Mouse (Mus musculus) spleen, postnatal 10 days (tissue): Measurements from ENCODE around the gene Cpa2.

ENCODE experiments used
- DNase-seq, 2 experiments: peaks; one replicate each; pipeline ENCODE4 v3.0.0; 2021 to 2022; ENCODE audit warnings: low spot score in 2 of 2

The Cpa2 gene

DNA sequence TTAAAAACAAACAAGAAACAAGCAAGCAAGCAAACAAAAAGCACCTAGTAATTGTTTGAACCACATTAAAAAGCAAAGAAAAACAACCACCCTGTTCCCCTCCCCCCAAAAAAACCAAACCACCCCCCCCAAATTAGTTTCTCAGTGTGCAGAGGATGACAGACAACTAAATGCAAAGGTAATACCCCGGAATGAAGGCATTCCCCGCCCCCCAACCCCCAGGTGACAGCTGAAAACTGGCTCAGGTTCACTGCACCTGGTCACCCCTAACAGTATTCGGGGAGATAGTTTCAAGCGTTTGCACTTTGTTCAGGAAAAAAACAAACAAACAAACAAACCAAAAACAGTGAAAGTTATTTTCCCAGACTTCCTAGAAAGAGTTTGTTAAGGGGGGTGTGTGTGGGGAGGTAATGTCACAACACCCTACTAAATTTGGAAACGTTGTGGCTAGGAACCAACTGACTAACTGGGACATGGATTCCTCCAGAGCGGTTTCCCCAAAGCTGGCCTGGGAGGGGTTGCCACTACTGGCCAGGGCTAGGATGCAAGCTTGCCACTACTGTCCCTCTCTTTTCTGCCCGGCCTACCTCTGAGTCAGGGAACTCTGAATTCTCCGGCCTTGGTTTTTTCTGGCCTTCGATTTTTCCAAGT is 6.4 kb downstream of the Cpa2 start:
- DNase-seq = no peak

DNA sequence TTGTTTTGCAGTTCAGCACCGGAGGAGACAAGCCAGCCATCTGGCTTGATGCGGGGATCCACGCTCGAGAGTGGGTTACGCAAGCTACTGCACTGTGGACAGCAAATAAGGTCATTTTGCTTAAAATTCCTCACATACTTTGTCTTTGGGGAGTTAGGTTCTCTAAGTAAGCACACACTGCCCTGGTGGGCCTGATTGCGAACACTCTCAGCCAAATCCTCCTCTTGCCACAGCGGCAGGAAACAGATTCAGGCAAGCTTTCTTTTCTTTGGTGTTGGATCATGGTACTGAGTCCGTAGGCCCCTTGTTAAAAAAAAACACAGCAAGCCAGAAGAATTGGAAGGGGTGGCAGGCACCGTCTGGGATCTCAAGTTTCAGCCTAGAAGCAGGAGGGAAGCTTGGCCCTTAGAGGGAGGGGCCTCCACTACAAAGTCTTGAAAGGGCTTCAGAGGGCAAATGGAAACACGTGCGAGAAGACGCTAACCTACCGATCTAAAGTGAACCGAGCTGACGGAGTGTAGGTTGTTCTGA is 7.9 kb downstream of the Cpa2 start:
- DNase-seq = no peak

DNA sequence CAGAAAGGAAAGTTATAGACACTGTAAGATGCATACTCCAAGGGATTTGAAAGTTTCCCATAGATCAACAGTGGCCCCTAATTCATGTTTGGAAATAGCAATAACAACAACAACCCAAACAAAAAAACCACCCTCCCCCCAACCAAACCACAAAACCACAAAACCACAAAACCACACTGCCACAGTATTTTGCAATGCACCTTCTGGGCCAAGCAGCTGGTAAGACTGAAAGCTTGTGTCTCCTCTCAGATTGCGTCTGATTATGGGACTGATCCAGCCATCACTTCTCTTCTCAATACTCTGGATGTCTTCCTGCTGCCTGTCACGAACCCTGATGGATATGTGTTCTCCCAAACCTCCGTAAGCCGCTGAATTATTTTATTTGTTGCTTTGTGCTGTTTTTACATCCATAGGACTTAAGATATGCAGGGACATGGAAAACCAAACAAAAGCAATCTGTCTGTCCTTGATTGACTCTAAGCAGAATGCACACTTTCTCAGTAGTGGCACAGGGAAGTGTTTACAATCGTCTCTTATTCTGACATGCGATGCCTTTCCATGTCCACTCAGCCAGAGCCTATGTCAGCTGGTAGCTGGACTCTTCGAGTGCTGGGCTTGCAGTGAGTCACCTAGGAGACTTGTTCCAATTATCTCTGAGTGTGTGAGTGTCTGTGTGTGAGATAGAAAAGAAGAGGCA is 9.3 kb downstream of the Cpa2 start:
- no peak for DNase-seq

DNA sequence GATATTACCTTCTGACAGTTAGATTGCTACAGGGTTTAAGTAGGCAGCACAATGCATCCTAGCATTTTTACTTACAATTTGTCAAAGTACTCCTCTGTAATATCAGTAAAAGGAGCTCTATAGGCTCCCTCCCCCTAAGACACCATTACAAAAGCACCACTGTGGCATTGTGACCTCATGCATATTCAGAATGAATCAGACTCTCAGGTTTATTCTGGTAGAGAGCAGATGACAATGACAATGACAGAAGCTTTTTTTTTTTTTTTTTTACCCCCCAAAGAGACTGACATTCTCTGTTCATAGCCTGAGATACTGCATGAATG is 9.8 kb downstream of the Cpa2 start:
- no peak for DNase-seq

DNA sequence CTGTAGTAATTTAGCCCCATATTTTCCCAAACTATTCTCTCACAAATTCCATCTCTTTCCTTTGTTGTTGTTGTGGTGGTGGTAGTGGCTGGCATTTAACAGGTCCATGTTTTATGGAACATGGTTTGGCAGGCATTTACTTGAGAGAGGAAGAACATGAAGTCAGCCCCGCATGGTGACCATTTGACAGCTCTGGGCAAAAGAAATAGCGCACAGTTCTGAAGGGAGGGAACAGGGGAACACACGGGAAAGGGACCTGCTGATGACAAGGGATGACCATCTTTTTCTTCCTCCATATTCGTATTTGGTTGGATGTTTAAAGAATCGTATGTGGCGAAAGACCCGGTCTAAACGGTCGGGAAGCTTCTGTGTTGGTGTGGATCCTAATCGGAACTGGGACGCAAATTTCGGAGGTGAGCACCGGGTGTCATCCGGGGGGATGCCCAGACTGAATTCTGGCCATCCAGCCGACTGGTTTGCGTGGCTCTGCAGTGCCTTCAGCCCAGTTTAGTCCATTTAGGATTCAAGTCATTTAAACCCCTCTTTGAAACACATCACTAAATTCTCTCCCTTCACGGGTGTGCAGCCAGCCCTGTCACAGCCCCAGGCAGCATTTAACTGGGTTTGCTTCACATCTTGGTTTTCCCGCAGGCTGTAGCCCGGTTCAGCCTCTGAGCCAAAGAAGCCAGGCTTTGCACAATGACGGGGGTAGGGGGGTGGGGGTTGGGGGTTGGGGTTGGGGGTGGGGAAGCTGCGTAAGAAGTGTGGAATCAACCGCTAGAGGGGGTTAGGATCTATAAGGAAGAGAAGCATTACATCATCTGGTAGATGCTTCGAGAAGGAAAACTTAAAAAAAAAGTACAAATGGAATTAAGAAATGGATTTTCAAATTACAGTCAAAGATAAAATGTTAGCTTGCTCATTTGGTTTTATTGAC is 10.5 kb downstream of the Cpa2 start:
- no peak for DNase-seq

DNA sequence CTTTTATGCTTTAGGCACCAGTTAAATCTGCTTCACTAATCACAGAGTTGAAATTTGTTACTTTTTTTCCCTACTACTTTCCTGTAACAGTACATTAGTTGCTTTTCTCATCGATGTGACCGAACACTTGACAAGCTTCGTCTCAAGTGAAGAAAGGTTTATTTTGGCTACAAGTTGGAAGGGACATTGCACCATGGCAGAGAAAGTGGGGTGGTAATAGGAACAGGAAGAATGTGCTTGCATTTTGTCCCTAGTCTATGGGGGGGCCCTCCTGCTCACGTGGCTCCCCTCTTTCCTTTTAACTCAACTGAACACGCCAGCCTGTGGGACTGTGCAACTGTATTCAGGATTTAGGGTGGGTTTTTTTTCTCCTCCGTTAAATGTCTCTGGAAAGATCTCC is 11.2 kb downstream of the Cpa2 start:
- DNase-seq = no peak

DNA sequence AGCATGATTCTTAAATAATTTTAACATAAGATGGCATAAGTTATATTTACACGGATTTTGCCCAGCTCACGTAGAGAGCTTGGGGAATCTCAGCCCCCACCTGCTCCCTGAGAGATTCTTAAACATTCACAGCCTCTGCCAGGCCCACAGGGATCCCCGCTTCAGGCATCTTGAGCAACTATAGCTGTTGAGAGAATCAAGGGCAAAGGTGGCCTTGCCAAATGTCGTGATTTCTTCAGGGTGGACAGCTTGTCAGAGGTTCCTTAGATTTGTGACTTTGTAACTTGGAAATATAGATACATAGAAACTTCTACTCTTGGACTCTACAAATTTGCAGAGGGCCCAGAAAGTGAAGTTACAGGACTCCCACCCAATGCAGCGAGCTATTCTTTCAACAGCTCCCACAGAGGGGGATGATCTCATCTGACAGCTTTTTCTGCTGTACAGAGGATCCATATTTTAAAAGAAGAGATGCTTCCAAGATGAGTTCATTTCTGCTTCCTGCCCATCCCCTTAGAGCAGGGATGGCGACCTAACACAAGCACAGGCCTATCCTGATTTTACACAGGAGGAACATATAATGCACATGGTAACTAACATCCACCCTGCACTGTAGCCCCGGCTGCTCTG is 12.1 kb downstream of the Cpa2 start:
- no peak for DNase-seq

DNA sequence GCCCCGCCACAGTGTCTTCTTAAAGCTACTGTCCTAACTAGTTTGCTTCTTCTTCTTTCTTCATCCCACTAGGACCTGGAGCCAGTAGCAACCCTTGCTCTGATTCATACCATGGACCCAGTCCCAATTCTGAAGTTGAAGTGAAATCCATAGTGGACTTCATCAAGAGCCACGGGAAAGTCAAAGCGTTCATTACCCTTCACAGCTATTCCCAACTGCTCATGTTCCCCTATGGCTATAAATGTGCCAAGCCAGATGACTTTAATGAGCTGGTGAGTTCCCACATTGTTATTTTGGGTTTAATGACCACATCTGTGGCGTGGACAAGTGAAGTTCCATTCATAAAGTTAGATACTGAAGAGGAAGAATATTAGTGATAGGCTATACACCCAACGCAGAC is 12.7 kb downstream of the Cpa2 start:
- no peak for DNase-seq

DNA sequence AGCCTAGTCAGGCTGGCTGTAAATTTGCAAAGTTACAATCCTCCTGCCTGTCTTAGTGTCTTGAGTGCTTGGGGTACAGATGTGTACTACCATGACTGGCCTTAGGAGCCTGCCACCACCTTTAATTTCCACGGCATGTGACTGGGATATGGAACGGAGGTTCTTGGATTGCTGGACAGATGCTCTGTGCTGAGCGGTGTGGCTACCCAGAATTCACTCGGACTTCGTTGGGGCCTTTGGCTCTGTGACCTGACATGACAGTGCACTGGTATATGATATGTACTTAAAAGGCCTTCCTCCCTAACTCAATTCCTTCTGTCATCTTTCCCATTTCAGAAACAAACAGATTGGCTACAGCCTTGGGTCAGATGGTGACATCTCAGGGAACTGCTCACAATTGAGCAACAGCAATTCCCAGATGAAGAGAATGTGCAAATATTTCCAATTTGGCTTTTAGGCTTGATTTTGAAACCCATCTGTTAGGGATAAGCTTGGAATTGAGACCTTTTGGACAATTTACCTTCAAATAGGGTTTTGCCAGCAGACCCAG is 13.3 kb downstream of the Cpa2 start:
- no peak for DNase-seq

DNA sequence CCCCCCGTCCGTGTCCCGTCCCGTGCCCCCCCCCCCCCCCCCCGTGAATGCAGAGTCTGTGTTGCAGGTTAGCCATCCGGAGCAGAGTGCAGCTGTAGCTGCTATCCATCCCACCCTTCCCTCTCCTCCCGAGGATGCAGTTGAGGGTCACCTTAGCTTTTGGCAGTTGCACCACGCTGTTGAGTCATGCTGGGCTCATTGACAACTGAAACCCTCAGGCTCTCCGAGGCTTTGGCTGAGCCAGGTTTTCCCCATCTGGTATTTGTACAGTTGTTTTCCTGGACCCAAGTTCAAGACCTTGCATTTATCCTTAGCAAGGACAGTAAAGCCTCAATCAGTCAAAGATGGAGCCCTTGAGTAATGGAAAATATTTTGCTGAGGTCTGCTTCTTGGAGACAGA is 14.7 kb downstream of the Cpa2 start:
- no peak for DNase-seq

DNA sequence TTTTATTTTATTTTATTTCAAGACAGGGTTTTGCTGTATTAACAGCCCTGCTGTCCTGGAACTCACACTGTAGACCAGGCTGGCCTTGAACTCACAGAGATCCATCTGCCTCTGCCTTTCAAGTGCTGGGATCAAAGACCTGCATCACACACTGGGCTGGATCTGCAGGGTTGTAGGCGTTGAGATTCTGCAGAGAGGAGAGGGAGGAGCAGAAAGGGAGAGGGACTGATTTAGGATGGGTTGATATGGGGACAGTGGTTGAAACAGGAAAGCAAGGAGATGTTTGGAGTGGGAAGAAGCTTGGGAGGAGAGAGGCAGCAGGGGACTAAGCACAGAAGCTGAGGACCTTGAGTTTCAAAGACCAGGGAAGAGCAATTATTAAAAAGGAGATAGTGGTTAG is 18.3 kb downstream of the Cpa2 start:
- no peak for DNase-seq

DNA sequence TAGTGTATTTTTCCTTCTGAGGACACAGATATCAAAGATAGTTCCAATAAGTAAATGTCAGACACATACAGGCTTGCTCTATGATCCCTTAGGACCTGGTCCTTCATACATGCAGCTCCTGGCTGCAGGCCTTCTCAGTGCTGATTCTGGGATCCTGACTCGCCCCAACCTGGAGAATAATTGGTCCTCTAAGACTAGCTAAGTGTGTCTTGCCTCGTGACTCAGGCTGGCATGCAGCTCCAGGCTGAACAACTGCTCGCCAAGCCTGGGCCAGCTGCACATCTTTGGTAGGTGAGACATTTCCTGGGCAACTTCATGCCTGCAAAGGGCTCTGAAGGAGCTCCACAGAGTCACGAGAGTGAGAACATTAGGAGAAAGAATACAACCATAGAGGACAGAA is 20.8 kb downstream of the Cpa2 start:
- no peak for DNase-seq

DNA sequence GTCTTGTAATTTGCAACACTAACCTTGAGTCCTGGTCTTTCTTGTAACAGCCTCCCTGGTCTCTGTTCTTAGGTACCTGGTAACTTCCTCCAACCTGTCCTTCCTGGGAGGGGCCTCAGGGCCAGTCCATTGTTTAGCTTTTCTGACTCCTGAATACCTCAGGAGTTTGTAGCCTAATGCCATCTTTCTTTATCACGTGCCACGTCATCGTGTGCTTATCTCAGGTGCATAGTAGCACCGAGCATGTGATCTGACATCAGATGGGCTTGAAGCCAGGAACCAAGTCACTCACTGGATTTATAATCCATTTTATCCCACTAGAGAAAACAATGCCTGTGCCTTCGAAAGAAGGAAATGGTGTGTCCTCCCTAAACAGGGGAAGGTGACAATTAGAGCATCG is 22.2 kb downstream of the Cpa2 start:
- DNase-seq = no peak

DNA sequence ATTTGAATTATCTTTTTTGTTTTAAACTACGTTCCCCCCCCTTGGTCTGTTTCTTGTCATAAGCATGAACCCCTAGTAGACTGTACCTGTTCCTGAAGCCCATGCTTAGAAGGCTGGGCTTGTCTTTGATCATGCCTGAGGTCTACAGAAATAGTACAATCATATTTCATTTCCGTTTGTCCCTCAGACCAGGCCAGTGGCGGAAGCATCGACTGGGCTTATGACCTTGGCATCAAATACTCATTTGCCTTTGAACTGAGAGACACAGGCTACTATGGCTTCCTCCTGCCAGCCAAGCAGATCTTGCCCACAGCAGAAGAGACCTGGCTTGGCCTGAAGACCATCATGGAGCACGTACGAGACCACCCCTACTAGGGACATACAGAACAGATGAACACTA is 22.7 kb downstream of the Cpa2 start:
- DNase-seq = no peak

DNA sequence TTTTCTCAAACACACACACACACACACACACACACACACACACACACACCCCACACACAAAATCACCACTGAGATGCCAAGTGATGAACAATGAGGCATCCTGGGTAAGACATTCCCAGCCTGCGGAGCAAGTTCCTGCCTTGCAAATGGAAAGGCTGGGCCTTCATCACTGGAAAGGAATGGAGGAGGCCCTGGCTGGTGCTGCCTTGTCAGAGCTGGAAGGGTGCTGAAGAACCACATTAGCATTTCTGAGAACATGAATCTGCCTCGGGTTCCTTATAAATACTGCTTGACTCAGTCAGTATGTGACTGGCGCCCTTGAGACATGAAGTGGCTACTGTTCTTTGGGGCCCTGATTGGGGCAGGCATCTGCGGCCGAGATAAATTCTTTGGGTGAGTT is 26.7 kb downstream of the Cpa2 start, which contains the start of gene Cpa4:
Gene Cpa4, plus strand, starts transcription at position 301 of the 400 bp plus-strand sequence.
- no peak for DNase-seq

DNA sequence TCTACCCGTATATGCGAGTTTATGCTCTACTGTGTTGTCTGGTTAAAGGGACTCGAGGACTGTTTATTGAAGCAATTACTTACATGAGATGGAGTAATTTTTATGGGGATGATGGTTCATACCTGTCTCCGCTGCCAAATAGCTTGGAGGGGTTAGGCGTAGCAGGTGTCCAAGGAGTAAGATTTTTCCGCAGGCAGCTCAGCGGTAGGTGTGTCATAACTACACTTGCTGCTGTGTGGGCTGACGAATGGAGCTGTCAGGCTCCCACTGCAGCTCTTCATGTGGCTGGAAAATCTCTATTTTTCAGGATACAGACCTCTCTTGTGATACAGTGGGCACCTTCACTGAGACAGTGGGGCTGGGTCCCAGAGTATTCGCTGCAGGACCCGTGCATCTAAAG is 27.9 kb downstream of the Cpa2 start:
- DNase-seq = no peak

DNA sequence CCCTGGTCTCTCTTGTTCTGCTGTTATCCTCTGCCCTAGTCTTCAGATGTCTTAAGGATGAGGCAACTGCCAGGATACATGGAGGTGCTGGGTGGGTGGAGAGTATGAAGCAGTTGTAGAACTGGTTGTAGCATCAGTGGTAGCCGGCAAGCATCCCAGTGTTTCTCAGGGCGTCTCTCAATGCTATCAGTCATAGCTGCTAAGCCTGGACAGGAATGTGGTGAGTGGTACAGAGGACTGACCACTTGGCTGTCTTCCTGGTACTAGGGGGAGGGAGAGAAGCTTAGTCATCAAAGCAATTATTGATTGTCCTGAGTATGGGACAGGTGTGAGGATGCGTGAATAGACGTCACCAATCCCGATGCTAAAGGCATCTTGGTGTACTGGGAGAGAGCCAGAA is 28.6 kb downstream of the Cpa2 start:
- no peak for DNase-seq

DNA sequence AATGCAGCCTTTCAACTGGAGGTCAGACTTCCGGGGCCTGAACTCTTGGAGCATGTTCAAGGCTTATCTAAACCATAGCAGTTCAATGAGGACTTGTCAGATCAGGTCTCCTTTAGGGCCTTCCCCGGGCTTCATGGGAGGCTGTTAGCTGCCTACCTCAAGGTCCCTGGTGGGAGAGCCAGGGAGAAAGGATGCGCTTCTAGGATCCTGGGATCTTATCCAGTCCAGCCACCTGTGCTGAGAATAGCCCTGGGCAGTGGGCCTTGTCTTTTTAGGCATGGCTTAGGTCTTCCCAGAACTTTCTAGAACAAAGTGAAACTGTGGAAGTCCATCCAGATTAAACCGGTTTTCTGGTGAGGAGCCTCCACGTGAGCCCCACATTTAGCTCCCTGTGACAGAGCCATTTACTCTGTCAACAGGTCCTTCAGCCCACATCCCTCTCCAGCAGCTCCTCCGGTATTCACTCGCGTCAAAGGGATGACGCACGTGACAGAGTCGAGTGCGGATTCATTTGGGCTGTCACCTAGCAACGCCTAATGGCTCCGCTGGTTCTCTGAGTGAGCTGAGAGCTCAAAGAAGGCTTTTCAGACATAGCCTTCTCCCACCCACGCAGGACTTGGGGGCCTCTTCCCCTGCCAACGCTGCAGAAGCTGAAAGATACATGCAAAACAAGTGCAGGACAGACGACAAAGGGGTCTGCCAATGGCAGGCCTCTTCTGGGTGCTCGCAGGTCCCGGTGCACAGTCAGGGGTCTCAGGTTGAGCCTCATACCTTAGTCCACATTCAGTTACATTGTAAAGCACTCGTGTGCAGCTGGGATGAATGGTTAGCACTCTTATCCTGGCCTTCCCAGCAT is 31.3 kb downstream of the Cpa2 start:
- no peak for DNase-seq

DNA sequence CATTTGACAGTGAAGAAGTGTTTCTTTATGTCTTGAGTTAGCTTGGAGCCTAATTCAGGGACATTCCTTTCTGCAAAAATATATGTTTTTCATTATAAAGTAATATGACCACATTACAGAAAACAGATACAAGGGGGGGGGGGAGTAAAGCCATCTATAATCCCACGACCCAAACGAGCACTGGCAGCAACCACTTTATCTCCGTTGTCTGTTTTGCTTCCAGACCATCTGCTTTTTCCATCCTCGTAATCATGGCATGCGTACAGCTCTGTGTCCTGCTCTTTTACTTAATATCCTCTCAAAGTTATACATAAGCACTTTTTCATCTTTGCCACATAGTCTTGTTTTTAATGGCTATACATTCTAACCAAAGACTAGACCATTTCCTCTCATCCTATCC is 32.0 kb downstream of the Cpa2 start:
- no peak for DNase-seq

DNA sequence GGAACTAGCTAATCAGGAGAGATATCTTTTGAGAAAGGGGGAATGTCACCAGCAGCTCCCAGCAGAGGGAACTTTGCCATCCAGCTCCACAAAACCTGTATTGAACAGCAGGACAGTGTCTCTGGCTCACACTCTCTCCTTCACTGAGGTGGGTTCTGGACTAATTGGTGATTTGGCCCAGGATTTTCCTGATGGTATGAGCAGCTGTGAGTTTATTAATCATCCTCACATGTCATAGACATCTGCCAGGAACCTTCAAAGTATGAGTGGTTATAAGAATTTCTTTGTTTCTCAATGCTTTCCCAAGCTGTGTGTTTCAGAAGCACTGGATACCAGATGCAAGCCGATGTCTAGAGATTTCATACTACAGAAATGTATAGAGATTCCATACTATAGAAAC is 33.6 kb downstream of the Cpa2 start:
- no peak for DNase-seq
